Mouse (Mus musculus) CH12.LX (cell line): ENCODE measurements around the gene Abat. TPM values are rescaled to one million over a fixed set of nuclear protein-coding genes. Genes with fewer than 3 reads are reported as not detected.

ENCODE experiments used
- DNase-seq: peaks from one replicate; pipeline ENCODE4 v3.0.0-alpha.2; 2013; ENCODE audit errors: extremely low read depth
- H3K27ac ChIP-seq: 2 replicates; pipeline ENCODE4 v1.5.1; 2012; ENCODE audit warnings: low read depth, mild to moderate bottlenecking, control low read depth, moderate library complexity; ENCODE audit not compliant: insufficient read depth
- H3K27me3 ChIP-seq: replicated peaks from 2 replicates; pipeline ENCODE3; 2012; ENCODE audit warnings: inconsistent platforms
- H3K36me3 ChIP-seq, 2 experiments: replicated peaks in 1 of 2; 2 replicates each; pipeline versions ENCODE3 to v1.6.1; 2012; ENCODE audit warnings: inconsistent platforms in 1 of 2, low read length in 1 of 2, mild to moderate bottlenecking in 1 of 2, mixed read lengths in 1 of 2, moderate library complexity in 1 of 2; ENCODE audit not compliant: control insufficient read depth in 1 of 2, insufficient read depth in 1 of 2
- H3K4me1 ChIP-seq, 2 experiments: 2 replicates each; pipeline ENCODE4 v1.6.1; 2012; ENCODE audit warnings: inconsistent platforms in 1 of 2, moderate library complexity in 1 of 2; ENCODE audit not compliant: insufficient read depth in 2 of 2, control insufficient read depth in 1 of 2
- H3K4me2 ChIP-seq: 2 replicates; pipeline ENCODE4 v1.6.1; 2012; ENCODE audit warnings: low read depth, mild to moderate bottlenecking, control low read depth; ENCODE audit not compliant: poor library complexity, insufficient read depth, severe bottlenecking
- H3K4me3 ChIP-seq, 3 experiments: fragments of 150-350 bp in 1 of 3; sonication (generic) in 1 of 3; replicated peaks in 1 of 3; 2 replicates each; pipeline versions ENCODE3 to v1.5.1; 2011 to 2012; ENCODE audit warnings: low read depth in 2 of 3, low read length in 2 of 3, mild to moderate bottlenecking in 2 of 3, moderate library complexity in 2 of 3, control low read depth in 1 of 3, improper control_type of control experiment in 1 of 3, inconsistent platforms in 1 of 3, mixed read lengths in 1 of 3; ENCODE audit not compliant: poor library complexity in 1 of 3
- H3K79me2 ChIP-seq: replicated peaks from 2 replicates; pipeline ENCODE4 v1.6.1; 2012; ENCODE audit warnings: mild to moderate bottlenecking, moderate library complexity; ENCODE audit not compliant: control insufficient read depth, poor library complexity, insufficient read depth, severe bottlenecking; ENCODE audit errors: extremely low read depth
- H3K9ac ChIP-seq: 2 replicates; pipeline ENCODE4 v1.6.1; 2012; ENCODE audit warnings: low read depth, mild to moderate bottlenecking, control low read depth, moderate library complexity; ENCODE audit not compliant: insufficient read depth
- H3K9me3 ChIP-seq: replicated peaks from 2 replicates; pipeline ENCODE3; 2012; ENCODE audit warnings: low read length, inconsistent platforms, mixed read lengths
- BHLHE40 ChIP-seq: IDR thresholded peaks from 2 replicates; pipeline ENCODE4 v1.6.1; 2011; ENCODE audit warnings: mild to moderate bottlenecking, low read depth, low read length, improper control_type of control experiment
- CTCF ChIP-seq, 2 experiments: IDR thresholded peaks in 1 of 2; conservative IDR thresholded peaks in 1 of 2; 2 replicates each; pipeline ENCODE4 v1.5.1; 2011 to 2012; ENCODE audit warnings: low read depth in 2 of 2, low read length in 2 of 2, improper control_type of control experiment in 1 of 2, inconsistent platforms in 1 of 2, mild to moderate bottlenecking in 1 of 2, moderate library complexity in 1 of 2
- E2F4 ChIP-seq: IDR thresholded peaks from 2 replicates; pipeline ENCODE4 v1.6.1; 2011; ENCODE audit warnings: low read depth, low read length, improper control_type of control experiment; ENCODE audit not compliant: insufficient replicate concordance
- EP300 ChIP-seq: IDR thresholded peaks from 2 replicates; pipeline ENCODE4 v1.6.1; 2011; ENCODE audit warnings: low read length, improper control_type of control experiment
- GABPA ChIP-seq: IDR thresholded peaks from 2 replicates; pipeline ENCODE4 v1.6.1; 2012; ENCODE audit warnings: low read depth, low read length, improper control_type of control experiment, inconsistent platforms; ENCODE audit not compliant: insufficient replicate concordance
- HCFC1 ChIP-seq: IDR thresholded peaks from 2 replicates; pipeline ENCODE4 v1.6.1; 2012; ENCODE audit warnings: low read depth, mild to moderate bottlenecking, inconsistent platforms, low read length, improper control_type of control experiment
- JUN ChIP-seq: IDR thresholded peaks from 2 replicates; pipeline ENCODE4 v1.6.1; 2011; ENCODE audit warnings: low read depth, mild to moderate bottlenecking, low read length, improper control_type of control experiment, moderate library complexity; ENCODE audit not compliant: insufficient read depth
- MAZ ChIP-seq: IDR thresholded peaks from 2 replicates; pipeline ENCODE4 v1.6.1; 2012; ENCODE audit warnings: low read depth, mild to moderate bottlenecking, inconsistent platforms, low read length, improper control_type of control experiment, moderate library complexity
- MXI1 ChIP-seq: IDR thresholded peaks from 2 replicates; pipeline ENCODE4 v1.6.1; 2011; ENCODE audit warnings: mild to moderate bottlenecking, low read depth, low read length, improper control_type of control experiment
- MYC ChIP-seq: IDR thresholded peaks from 2 replicates; pipeline ENCODE4 v1.6.1; 2011; ENCODE audit warnings: low read depth, mild to moderate bottlenecking, improper control_type of control experiment, low read length
- NELFE ChIP-seq: IDR thresholded peaks from 2 replicates; pipeline ENCODE4 v1.6.1; 2011; ENCODE audit warnings: low read depth, low read length, improper control_type of control experiment
- PAX5 ChIP-seq: IDR thresholded peaks from 2 replicates; pipeline ENCODE4 v1.6.1; 2012; ENCODE audit warnings: low read length, inconsistent platforms, mixed read lengths
- POLR2AphosphoS2 ChIP-seq: IDR thresholded peaks from 2 replicates; pipeline ENCODE4 v1.6.1; 2011; ENCODE audit warnings: low read depth, low read length, improper control_type of control experiment
- RAD21 ChIP-seq: IDR thresholded peaks from 2 replicates; pipeline ENCODE4 v1.6.1; 2011; ENCODE audit warnings: low read depth, mild to moderate bottlenecking, low read length, improper control_type of control experiment, moderate library complexity
- RCOR1 ChIP-seq: conservative IDR thresholded peaks from 2 replicates; pipeline ENCODE4 v1.6.1; 2012; ENCODE audit warnings: low read depth, mild to moderate bottlenecking, inconsistent platforms, low read length, improper control_type of control experiment
- SIN3A ChIP-seq: IDR thresholded peaks from 2 replicates; pipeline ENCODE4 v1.6.1; 2012; ENCODE audit warnings: low read length, improper control_type of control experiment, inconsistent platforms
- SMC3 ChIP-seq: IDR thresholded peaks from 2 replicates; pipeline ENCODE4 v1.6.1; 2011; ENCODE audit warnings: low read depth, low read length, improper control_type of control experiment
- TBP ChIP-seq: conservative IDR thresholded peaks from 2 replicates; pipeline ENCODE4 v1.6.1; 2011; ENCODE audit warnings: low read depth, low read length, improper control_type of control experiment
- UBTF ChIP-seq: IDR thresholded peaks from 2 replicates; pipeline ENCODE4 v1.6.1; 2012; ENCODE audit warnings: low read depth, mild to moderate bottlenecking, inconsistent platforms, low read length, improper control_type of control experiment, moderate library complexity
- USF1 ChIP-seq: IDR thresholded peaks from 2 replicates; pipeline ENCODE4 v1.6.1; 2014; ENCODE audit warnings: low read depth, mild to moderate bottlenecking, inconsistent platforms, low read length, improper control_type of control experiment
- USF2 ChIP-seq: conservative IDR thresholded peaks from 2 replicates; pipeline ENCODE4 v1.6.1; 2011; ENCODE audit warnings: low read depth, low read length, improper control_type of control experiment
- ZC3H11A ChIP-seq: IDR thresholded peaks from 2 replicates; pipeline ENCODE4 v1.6.1; 2012; ENCODE audit warnings: low read depth, mild to moderate bottlenecking, inconsistent platforms, low read length, improper control_type of control experiment
- ZMIZ1 ChIP-seq: IDR thresholded peaks from 2 replicates; pipeline ENCODE4 v1.6.1; 2012; ENCODE audit warnings: low read depth, mild to moderate bottlenecking, inconsistent platforms, low read length, improper control_type of control experiment
- dilution Hi-C: fragments of 300-500 bp; cut with MboI; formaldehyde crosslinking; loops from 2 replicates; pipeline ENCODE4 v1.14.3; 2020; ENCODE audit warnings: low sequenced_read_pairs; ENCODE audit not compliant: extremely low pct_unique_long_range_greater_than_20kb, extremely low pct_ligation_motif_present
- in situ Hi-C: fragments of 300-500 bp; cut with MboI; formaldehyde crosslinking; loops from 3 replicates; pipeline ENCODE4 v1.14.3; 2019; ENCODE audit warnings: low sequenced_read_pairs, low pct_ligation_motif_present, low pct_unique_long_range_greater_than_20kb, mixed read lengths
- polyA plus RNA-seq: library from polyadenylated mRNA; unstranded; fragments of >175 nt; gene quantifications from 2 replicates; pipeline ENCODE4 v1.2.1, GENCODE M21; 2012; ENCODE audit warnings: low read depth; ENCODE audit not compliant: insufficient read length
- total RNA-seq, 2 experiments: library from RNA; depleted of rRNA; stranded (reverse); fragments of 300-350 nt in 1 of 2; fragments of >200 nt in 1 of 2; gene quantifications; 2 replicates each; pipeline ENCODE4 v1.2.3; 2012 to 2014

Gene Abat
- total and polyA plus RNA-seq, 3 experiments, result 0.17 TPM; not detected in 2

GRCm38 (mm10) chr16:8643855-8644254, 130.6 kb downstream of the Abat start:
- no peak overlapping the region for H3K27ac ChIP-seq
- no peaks in the 10 kb centered on the region for H3K9me3 ChIP-seq
- peak; percentile 73 for DNase-seq
- no peak overlapping the region for H3K4me3 ChIP-seq
- H3K36me3 ChIP-seq, result peaks cover 61 to 93% of the 10 kb centered on the region in 2 experiments
- H3K9ac ChIP-seq, result no peak overlapping the region
- TF ChIP-seq RCOR1 (no peak), SIN3A (no peak), PAX5 (no peak), JUN (no peak), ZC3H11A (no peak), SMC3 (peak; percentile 86), GABPA (no peak), BHLHE40 (no peak), EP300 (no peak), UBTF (no peak), CTCF (conservative IDR thresholded peaks at IDR 0.05 in 1 of 2, IDR thresholded peaks at IDR 0.05 in 1 of 2; ENCODE audit: low read depth in 2 of 2, low read length in 2 of 2) (peak; percentile 86 to 97), MAZ (no peak), POLR2AphosphoS2 (no peak), MYC (no peak), RAD21 (peak; percentile 52), HCFC1 (no peak)
- TF ChIP-seq, all 38 proteins: peak for 3
- H3K4me2 ChIP-seq, result no peak overlapping the region
- peaks cover 16% of the 10 kb centered on the region for H3K79me2 ChIP-seq
- in situ Hi-C loops, result loop anchor here (5.0 kb wide), 1 partner anchor 33 kb away; no protein-coding TSS in a partner anchor
- dilution Hi-C loops, result no loop called here
- peaks cover 0 to 11% of the 10 kb centered on the region in 2 experiments; a peak in 2 of 4 replicates for H3K4me1 ChIP-seq
- H3K27me3 ChIP-seq, result no peaks in the 10 kb centered on the region

GRCm38 (mm10) chr16:8645546-8645945, 132.3 kb downstream of the Abat start:
- DNase-seq, result no peak
- Histone ChIP-seq H3K36me3 (peaks cover 67 to 97% of the 10 kb centered on the region in 2 experiments), H3K27ac (no peak overlapping the region), H3K9ac (no peak overlapping the region), H3K4me2 (no peak overlapping the region), H3K4me1 (peaks cover 3 to 9% of the 10 kb centered on the region in 2 experiments; a peak in 3 of 4 replicates), H3K27me3 (no peaks in the 10 kb centered on the region), H3K4me3 (no peak overlapping the region), H3K79me2 (no peaks in the 10 kb centered on the region), H3K9me3 (no peaks in the 10 kb centered on the region)
- in situ Hi-C loops, result no loop called here
- dilution Hi-C loops, result no loop called here
- TF ChIP-seq JUN (no peak), TBP (no peak), MAZ (no peak), MXI1 (no peak), BHLHE40 (no peak), USF1 (no peak), E2F4 (no peak), HCFC1 (no peak), GABPA (no peak), UBTF (no peak), USF2 (no peak), RAD21 (no peak), NELFE (no peak), ZMIZ1 (no peak)
- TF ChIP-seq, all 38 proteins: peak for 0
